Mouse (Mus musculus) G1E (cell line): ENCODE data around the gene Sephs2. TPM values are rescaled to one million over a fixed set of nuclear protein-coding genes. Genes with fewer than 3 reads are reported as not detected.
A peak's percentile ranks its signal among the peaks of the same experiment; 100 is the strongest.

Experiments
- ATAC-seq: 2 replicates; pipeline ENCODE4 v1.8.0; 2016; ENCODE audit warnings: mild to moderate bottlenecking; ENCODE audit not compliant: insufficient number of reproducible peaks, poor library complexity, low FRiP score, severe bottlenecking; ENCODE audit errors: extremely low read depth
- DNase-seq: peaks from one replicate; pipeline ENCODE4 v3.0.0; 2012; ENCODE audit warnings: low spot score
- H3K27me3 ChIP-seq: 2 replicates; pipeline ENCODE4 v1.6.1; 2012; ENCODE audit warnings: mild to moderate bottlenecking, low read length, inconsistent platforms; ENCODE audit not compliant: insufficient read depth
- H3K36me3 ChIP-seq: replicated peaks from 2 replicates; pipeline ENCODE3; 2012; ENCODE audit warnings: mild to moderate bottlenecking, inconsistent platforms
- H3K4me1 ChIP-seq: 2 replicates; pipeline ENCODE4 v1.6.1; 2012; ENCODE audit warnings: low read depth, low read length, inconsistent platforms, mixed read lengths; ENCODE audit not compliant: insufficient read depth
- H3K4me3 ChIP-seq: 2 replicates; pipeline ENCODE4 v1.5.1; 2012; ENCODE audit warnings: low read depth, mild to moderate bottlenecking, inconsistent platforms, low read length, moderate library complexity, mixed read lengths
- H3K9me3 ChIP-seq: replicated peaks from 2 replicates; pipeline ENCODE4 v1.6.1; 2012; ENCODE audit warnings: inconsistent platforms
- CTCF ChIP-seq: IDR thresholded peaks from 2 replicates; pipeline ENCODE4 v1.5.1; 2012; ENCODE audit warnings: low read depth, low read length, inconsistent platforms, mixed read lengths
- GATA1 ChIP-seq: IDR thresholded peaks from 2 replicates; pipeline ENCODE4 v1.6.1; 2012; ENCODE audit warnings: borderline replicate concordance, low read length, inconsistent platforms, mixed read lengths
- GATA2 ChIP-seq: IDR thresholded peaks from 2 replicates; pipeline ENCODE4 v1.6.1; 2012; ENCODE audit warnings: low read depth, low read length, inconsistent platforms, borderline replicate concordance
- POLR2AphosphoS5 ChIP-seq: IDR thresholded peaks from 2 replicates; pipeline ENCODE4 v1.6.1; 2012; ENCODE audit warnings: low read depth, low read length, inconsistent platforms; ENCODE audit not compliant: insufficient replicate concordance
- TAL1 ChIP-seq: conservative IDR thresholded peaks from 2 replicates; pipeline ENCODE4 v1.6.1; 2012; ENCODE audit warnings: low read depth, low read length, inconsistent platforms, mixed read lengths
- polyA plus RNA-seq: library from polyadenylated mRNA; stranded (reverse); fragments of >175 nt; gene quantifications from 2 replicates; pipeline ENCODE4 v1.2.3, GENCODE M21; 2012
- total RNA-seq, 2 experiments: library from RNA; stranded (forward) in 1 of 2; stranded (reverse) in 1 of 2; fragments of 200-1000 nt in 1 of 2; fragments of >200 nt in 1 of 2; fragmentation: Nextera tagmentation in 1 of 2; gene quantifications; 2 replicates each; pipeline ENCODE4 v1.2.3; 2014 to 2017

Gene Sephs2
- total and polyA plus RNA-seq, 3 experiments: 39.9 to 126 (median 75.9) TPM

GRCm38 (mm10) chr7:127231376-127231775 is 42.5 kb downstream of the Sephs2 start:
- Histone ChIP-seq H3K9me3 (no peaks in the 10 kb centered on the region), H3K4me3 (peak overlapping the region; percentile 96; the same call in 1 of the 2 replicates), H3K27me3 (no peaks in the 10 kb centered on the region), H3K4me1 (peaks cover 62% of the 10 kb centered on the region), H3K36me3 (peaks cover 46% of the 10 kb centered on the region)
- ATAC-seq (no peak), DNase-seq (no peak)
- TF ChIP-seq GATA2: no peak
- TF ChIP-seq CTCF: no peak
- no peak for TF ChIP-seq POLR2AphosphoS5
- TF ChIP-seq GATA1: no peak
- no peak for TF ChIP-seq TAL1

GRCm38 (mm10) chr7:127228615-127229303 is 45.1 kb downstream of the Sephs2 start:
- ATAC-seq: no peak
- H3K4me1 ChIP-seq: peaks cover 71% of the 10 kb centered on the region
- H3K27me3 ChIP-seq: no peaks in the 10 kb centered on the region
- DNase-seq: no peak
- H3K9me3 ChIP-seq: no peaks in the 10 kb centered on the region
- H3K4me3 ChIP-seq: no peak overlapping the region
- peaks cover 27% of the 10 kb centered on the region for H3K36me3 ChIP-seq
- TF ChIP-seq POLR2AphosphoS5 (no peak), CTCF (peak; percentile 85), GATA2 (no peak)

- H3K4me1 ChIP-seq: peaks cover 54% of the 10 kb centered on the region
- no peak overlapping the region; the same call in 1 of the 2 replicates for H3K4me3 ChIP-seq
- H3K36me3 ChIP-seq: peaks cover 16% of the 10 kb centered on the region
- H3K9me3 ChIP-seq: no peaks in the 10 kb centered on the region
- TF ChIP-seq CTCF (no peak), POLR2AphosphoS5 (no peak), GATA2 (no peak), TAL1 (peak; percentile 61), GATA1 (no peak)
- H3K27me3 ChIP-seq: no peaks in the 10 kb centered on the region
- ATAC-seq: no peak; the same call in 1 of the 2 replicates
- no peak for DNase-seq
Measured at GRCm38 (mm10) chr7:127225147-127225995, 48.5 kb downstream of the Sephs2 start.

GRCm38 (mm10) chr7:127224616-127225015 is 49.2 kb downstream of the Sephs2 start:
- no peak for DNase-seq
- H3K27me3 ChIP-seq: no peaks in the 10 kb centered on the region
- H3K4me1 ChIP-seq: peaks cover 49% of the 10 kb centered on the region
- H3K4me3 ChIP-seq: no peak overlapping the region
- TF ChIP-seq TAL1: no peak
- no peak for TF ChIP-seq GATA1
- no peak for TF ChIP-seq CTCF
- TF ChIP-seq POLR2AphosphoS5: no peak
- no peak for TF ChIP-seq GATA2
- H3K9me3 ChIP-seq: no peaks in the 10 kb centered on the region
- H3K36me3 ChIP-seq: peaks cover 8% of the 10 kb centered on the region
- ATAC-seq: no peak

GRCm38 (mm10) chr7:127223515-127224478 is 50.1 kb downstream of the Sephs2 start:
- no peak for TF ChIP-seq POLR2AphosphoS5
- ATAC-seq (no peak), DNase-seq (no peak)
- H3K27me3 ChIP-seq: no peaks in the 10 kb centered on the region
- no peaks in the 10 kb centered on the region for H3K36me3 ChIP-seq
- H3K9me3 ChIP-seq: no peaks in the 10 kb centered on the region
- H3K4me3 ChIP-seq: no peak overlapping the region
- peaks cover 47% of the 10 kb centered on the region for H3K4me1 ChIP-seq

GRCm38 (mm10) chr7:127223106-127223505 is 50.7 kb downstream of the Sephs2 start:
- Histone ChIP-seq H3K36me3 (no peaks in the 10 kb centered on the region), H3K27me3 (no peaks in the 10 kb centered on the region), H3K4me1 (peaks cover 52% of the 10 kb centered on the region), H3K4me3 (no peak overlapping the region), H3K9me3 (no peaks in the 10 kb centered on the region)
- TF ChIP-seq TAL1 (no peak), GATA1 (no peak), POLR2AphosphoS5 (no peak), CTCF (no peak), GATA2 (no peak)
- ATAC-seq: no peak
- DNase-seq: no peak

Other genes with a start within 250 kb of the Sephs2 start
Only the 20 nearest of the 25 such genes appear.
- 2.9 TPM in 1 of 2 replicates, not detected in the other for gene Zg16, start 186.7 kb downstream of the Sephs2 start, total RNA-seq (2014; fragmentation: Nextera tagmentation)
- 0.17 TPM in 1 of 2 replicates, not detected in the other for gene Zg16, start 186.7 kb downstream of the Sephs2 start, total RNA-seq (2017)
- gene Zg16, start 186.7 kb downstream of the Sephs2 start, polyA plus RNA-seq: not detected in 2 replicates
- 39.5 and 42.1 TPM in 2 replicates for gene AI467606, start 182.7 kb downstream of the Sephs2 start, total RNA-seq (2014; fragmentation: Nextera tagmentation)
- gene AI467606, start 182.7 kb downstream of the Sephs2 start, total RNA-seq (2017): 42.2 and 50.8 TPM in 2 replicates
- gene AI467606, start 182.7 kb downstream of the Sephs2 start, polyA plus RNA-seq: 134 and 143 TPM in 2 replicates
- gene Qprt, start 151.8 kb downstream of the Sephs2 start, total RNA-seq (2014; fragmentation: Nextera tagmentation): 4.5 and 8.0 TPM in 2 replicates
- gene Qprt, start 151.8 kb downstream of the Sephs2 start, total RNA-seq (2017): 2.0 and 3.7 TPM in 2 replicates
- 1.2 and 1.9 TPM in 2 replicates for gene Qprt, start 151.8 kb downstream of the Sephs2 start, polyA plus RNA-seq
- 52.8 and 55.4 TPM in 2 replicates for gene Spn, start 136.2 kb downstream of the Sephs2 start, total RNA-seq (2014; fragmentation: Nextera tagmentation)
- 251 and 278 TPM in 2 replicates for gene Spn, start 136.2 kb downstream of the Sephs2 start, total RNA-seq (2017)
- 81.4 and 90.2 TPM in 2 replicates for gene Spn, start 136.2 kb downstream of the Sephs2 start, polyA plus RNA-seq
- gene Cd2bp2, start 78.0 kb downstream of the Sephs2 start, total RNA-seq (2014; fragmentation: Nextera tagmentation): 23.3 and 37.2 TPM in 2 replicates
- gene Cd2bp2, start 78.0 kb downstream of the Sephs2 start, total RNA-seq (2017): 79.3 and 84.6 TPM in 2 replicates
- gene Cd2bp2, start 78.0 kb downstream of the Sephs2 start, polyA plus RNA-seq: 71.8 and 73.7 TPM in 2 replicates
- 19.5 and 26.7 TPM in 2 replicates for gene Tbc1d10b, start 65.6 kb downstream of the Sephs2 start, total RNA-seq (2014; fragmentation: Nextera tagmentation)
- gene Tbc1d10b, start 65.6 kb downstream of the Sephs2 start, total RNA-seq (2017): 38.3 and 40.1 TPM in 2 replicates
- gene Tbc1d10b, start 65.6 kb downstream of the Sephs2 start, polyA plus RNA-seq: 72.0 and 74.1 TPM in 2 replicates
- gene Mylpf, start 65.2 kb downstream of the Sephs2 start, total RNA-seq (2014; fragmentation: Nextera tagmentation): 2.6 TPM in 1 of 2 replicates, not detected in the other
- gene Mylpf, start 65.2 kb downstream of the Sephs2 start, total RNA-seq (2017): 2.8 TPM in 2 replicates
- 0.44 and 0.94 TPM in 2 replicates for gene Mylpf, start 65.2 kb downstream of the Sephs2 start, polyA plus RNA-seq
- 11.7 and 20.0 TPM in 2 replicates for gene Zfp553, start 41.0 kb downstream of the Sephs2 start, total RNA-seq (2014; fragmentation: Nextera tagmentation)
- gene Zfp553, start 41.0 kb downstream of the Sephs2 start, total RNA-seq (2017): 22.0 and 25.2 TPM in 2 replicates
- gene Zfp553, start 41.0 kb downstream of the Sephs2 start, polyA plus RNA-seq: 25.3 and 26.2 TPM in 2 replicates
- 128 and 141 TPM in 2 replicates for gene Sept1, start 40.9 kb downstream of the Sephs2 start, total RNA-seq (2014; fragmentation: Nextera tagmentation)
- gene Sept1, start 40.9 kb downstream of the Sephs2 start, total RNA-seq (2017): 51.1 and 54.9 TPM in 2 replicates
- 263 and 305 TPM in 2 replicates for gene Sept1, start 40.9 kb downstream of the Sephs2 start, polyA plus RNA-seq
- 3.1 and 5.8 TPM in 2 replicates for gene Zfp771, start 29.8 kb downstream of the Sephs2 start, total RNA-seq (2014; fragmentation: Nextera tagmentation)
- 11.9 and 16.5 TPM in 2 replicates for gene Zfp771, start 29.8 kb downstream of the Sephs2 start, total RNA-seq (2017)
- gene Zfp771, start 29.8 kb downstream of the Sephs2 start, polyA plus RNA-seq: 42.6 and 60.5 TPM in 2 replicates
- 67.0 and 68.7 TPM in 2 replicates for gene Dctpp1, start 13.3 kb downstream of the Sephs2 start, total RNA-seq (2014; fragmentation: Nextera tagmentation)
- gene Dctpp1, start 13.3 kb downstream of the Sephs2 start, total RNA-seq (2017): 56.4 and 74.6 TPM in 2 replicates
- gene Dctpp1, start 13.3 kb downstream of the Sephs2 start, polyA plus RNA-seq: 121 and 138 TPM in 2 replicates
- gene Itgal, start 22.2 kb upstream of the Sephs2 start, total RNA-seq (2014; fragmentation: Nextera tagmentation): 3.7 and 5.1 TPM in 2 replicates
- 3.1 and 4.1 TPM in 2 replicates for gene Itgal, start 22.2 kb upstream of the Sephs2 start, total RNA-seq (2017)
- 1.7 and 2.2 TPM in 2 replicates for gene Itgal, start 22.2 kb upstream of the Sephs2 start, polyA plus RNA-seq
- 8.4 and 12.3 TPM in 2 replicates for gene Zfp768, start 71.5 kb upstream of the Sephs2 start, total RNA-seq (2014; fragmentation: Nextera tagmentation)
- 10.9 and 12.3 TPM in 2 replicates for gene Zfp768, start 71.5 kb upstream of the Sephs2 start, total RNA-seq (2017)
- 32.3 and 33.6 TPM in 2 replicates for gene Zfp768, start 71.5 kb upstream of the Sephs2 start, polyA plus RNA-seq
- 7.8 and 9.3 TPM in 2 replicates for gene Zfp747, start 102.0 kb upstream of the Sephs2 start, total RNA-seq (2014; fragmentation: Nextera tagmentation)
- 12.9 and 14.2 TPM in 2 replicates for gene Zfp747, start 102.0 kb upstream of the Sephs2 start, total RNA-seq (2017)
- 5.5 and 6.2 TPM in 2 replicates for gene Zfp747, start 102.0 kb upstream of the Sephs2 start, polyA plus RNA-seq
- 4.5 and 5.0 TPM in 2 replicates for gene 9130019O22Rik, start 113.1 kb upstream of the Sephs2 start, total RNA-seq (2014; fragmentation: Nextera tagmentation)
- gene 9130019O22Rik, start 113.1 kb upstream of the Sephs2 start, total RNA-seq (2017): 10.2 and 11.2 TPM in 2 replicates
- gene 9130019O22Rik, start 113.1 kb upstream of the Sephs2 start, polyA plus RNA-seq: 1.2 TPM in 2 replicates
- gene E430018J23Rik, start 119.6 kb upstream of the Sephs2 start, total RNA-seq (2014; fragmentation: Nextera tagmentation): 2.2 and 4.2 TPM in 2 replicates
- gene E430018J23Rik, start 119.6 kb upstream of the Sephs2 start, total RNA-seq (2017): 7.2 and 7.7 TPM in 2 replicates
- gene E430018J23Rik, start 119.6 kb upstream of the Sephs2 start, polyA plus RNA-seq: 6.6 and 7.3 TPM in 2 replicates
- gene Zfp764, start 132.8 kb upstream of the Sephs2 start, total RNA-seq (2014; fragmentation: Nextera tagmentation): 2.7 and 4.4 TPM in 2 replicates
- gene Zfp764, start 132.8 kb upstream of the Sephs2 start, total RNA-seq (2017): 4.9 and 5.6 TPM in 2 replicates
- 0.55 and 0.57 TPM in 2 replicates for gene Zfp764, start 132.8 kb upstream of the Sephs2 start, polyA plus RNA-seq
- gene Zfp688, start 148.0 kb upstream of the Sephs2 start, total RNA-seq (2014; fragmentation: Nextera tagmentation): 24.0 and 26.6 TPM in 2 replicates
- gene Zfp688, start 148.0 kb upstream of the Sephs2 start, total RNA-seq (2017): 11.4 and 15.9 TPM in 2 replicates
- gene Zfp688, start 148.0 kb upstream of the Sephs2 start, polyA plus RNA-seq: 15.7 and 18.2 TPM in 2 replicates
- 6.1 and 7.1 TPM in 2 replicates for gene Zfp689, start 175.1 kb upstream of the Sephs2 start, total RNA-seq (2014; fragmentation: Nextera tagmentation)
- gene Zfp689, start 175.1 kb upstream of the Sephs2 start, total RNA-seq (2017): 2.0 and 2.4 TPM in 2 replicates
- 12.7 and 16.7 TPM in 2 replicates for gene Zfp689, start 175.1 kb upstream of the Sephs2 start, polyA plus RNA-seq
- gene Prr14, start 185.6 kb upstream of the Sephs2 start, total RNA-seq (2014; fragmentation: Nextera tagmentation): 115 and 137 TPM in 2 replicates
- gene Prr14, start 185.6 kb upstream of the Sephs2 start, total RNA-seq (2017): 19.3 and 27.6 TPM in 2 replicates
- gene Prr14, start 185.6 kb upstream of the Sephs2 start, polyA plus RNA-seq: 54.2 and 63.5 TPM in 2 replicates